Mouse (Mus musculus) monocyte, adult 5-6 weeks (primary cell): ENCODE measurements around the gene Zscan26. TPM values are rescaled to one million over a fixed set of nuclear protein-coding genes. Genes with fewer than 3 reads are reported as not detected.
"Not testable (repeated sequence)": the region's sequence is repeated elsewhere in the genome, so short reads cannot be mapped to it uniquely, and the experiment has no call there.

Source experiments
- ATAC-seq: fragments of 153-309, 156-312 bp; replicated peaks from 2 replicates; pipeline ENCODE4 v1.8.0; 2017; ENCODE audit warnings: mild to moderate bottlenecking; ENCODE audit not compliant: low TSS enrichment, insufficient number of reproducible peaks, severe bottlenecking, poor library complexity, low FRiP score
- total RNA-seq: library from RNA; stranded (forward); fragments of 200-1000, 200-491, 200-594 nt; gene quantifications from 3 replicates; pipeline ENCODE4 v1.2.3, GENCODE M21; 2017

Gene Zscan26
- total RNA-seq, 1 experiment from 2014 or later: 36.4 TPM

DNA sequence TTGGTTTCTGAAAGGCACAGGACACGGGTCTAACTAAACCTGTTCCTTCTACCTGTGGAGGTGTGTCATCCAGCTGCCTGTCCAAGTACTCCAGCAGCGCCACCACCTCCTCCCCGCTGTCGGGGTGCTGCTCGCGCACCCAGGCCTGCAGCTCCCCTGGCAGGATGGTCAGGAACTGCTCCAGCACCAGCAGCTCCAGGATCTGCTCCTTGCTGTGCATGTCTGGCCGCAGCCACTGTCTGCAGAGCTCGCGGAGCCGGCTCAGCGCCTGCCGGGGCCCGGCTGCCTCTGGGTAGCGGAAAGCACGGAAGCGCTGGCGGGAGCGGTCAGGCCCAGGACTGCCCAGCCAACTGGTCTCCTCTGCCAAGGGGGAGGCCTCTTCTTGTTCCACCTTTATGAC, 57.5 kb downstream of the Zscan26 start:
- ATAC-seq: not testable (repeated sequence)

DNA sequence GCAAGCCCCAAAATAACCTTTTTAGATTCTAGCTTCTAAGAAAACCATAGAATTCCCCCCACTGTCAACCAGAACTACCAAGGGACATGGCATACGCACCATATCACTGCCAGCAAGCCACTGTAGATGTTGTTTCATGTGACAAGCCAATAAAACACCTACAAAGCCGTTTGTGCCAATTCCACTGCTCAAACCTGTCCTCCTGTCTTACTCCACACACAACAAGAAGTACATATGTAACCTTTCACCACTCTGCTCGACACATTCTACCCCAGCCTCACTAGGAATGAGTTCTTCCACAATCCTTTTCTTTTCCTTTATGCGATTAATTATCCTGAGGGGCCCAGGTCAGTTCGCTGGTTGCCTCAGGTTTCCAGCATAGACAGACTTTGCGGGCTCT, 57.9 kb downstream of the Zscan26 start:
- ATAC-seq: no peak

DNA sequence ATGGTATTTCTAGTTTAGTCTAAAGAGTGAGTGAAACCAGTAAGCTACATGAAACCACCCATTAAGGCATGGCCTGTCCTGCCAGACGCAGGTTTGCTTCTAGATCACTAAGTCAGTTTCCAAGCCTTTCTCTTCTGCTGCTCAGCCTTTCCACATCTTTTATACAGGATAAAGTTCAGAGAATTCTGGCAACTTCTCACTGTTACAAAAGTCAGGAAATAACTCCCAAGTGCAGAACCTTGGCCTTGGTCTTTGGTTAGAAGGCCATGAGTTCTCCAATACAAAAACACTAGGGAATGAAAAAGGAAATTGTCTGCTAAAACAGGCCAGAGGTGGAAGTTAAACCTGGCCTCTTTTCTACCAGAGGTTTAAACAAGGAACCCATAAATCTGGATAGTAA, 58.3 kb downstream of the Zscan26 start:
- ATAC-seq: no peak

Other genes starting within 250 kb of the Zscan26 start
- gene Gpx5, start 161.0 kb downstream of the Zscan26 start, total RNA-seq: not detected in 3 replicates
- not detected in 3 replicates for gene Gpx6, start 141.6 kb downstream of the Zscan26 start, total RNA-seq
- gene Olfr1367, start 106.8 kb downstream of the Zscan26 start, total RNA-seq: not detected in 3 replicates
- 4.3 to 8.4 TPM (median 7.9 TPM) in 3 replicates for gene Zscan12, start 90.9 kb downstream of the Zscan26 start, total RNA-seq
- gene Zkscan3, start 51.0 kb downstream of the Zscan26 start, total RNA-seq: 32.1 to 66.2 TPM (median 42.5 TPM) in 3 replicates
- 1.1 TPM in 1 of 3 replicates, not detected in the others for gene Pgbd1, start 12.7 kb downstream of the Zscan26 start, total RNA-seq
- gene Nkapl, start 14.8 kb upstream of the Zscan26 start, total RNA-seq: 0.76 to 0.97 TPM in 2 of 3 replicates, not detected in the other
- gene Zkscan4, start 25.2 kb upstream of the Zscan26 start, total RNA-seq: 1.6 TPM in 1 of 3 replicates, not detected in the others
- gene Gm10065, start 25.7 kb upstream of the Zscan26 start, total RNA-seq: not detected in 3 replicates
- gene AK157302, start 41.5 kb upstream of the Zscan26 start, total RNA-seq: 0.29 to 0.67 TPM (median 0.64 TPM) in 3 replicates
- 2.5 to 3.8 TPM (median 2.7 TPM) in 3 replicates for gene Gm11273, start 47.7 kb upstream of the Zscan26 start, total RNA-seq
- 2.4 to 8.3 TPM (median 3.2 TPM) in 3 replicates for gene Zkscan8, start 77.4 kb upstream of the Zscan26 start, total RNA-seq
- gene Olfr1366, start 89.1 kb upstream of the Zscan26 start, total RNA-seq: not detected in 3 replicates
- not detected in 3 replicates for gene Olfr1535, start 106.2 kb upstream of the Zscan26 start, total RNA-seq
- gene Olfr1364, start 128.0 kb upstream of the Zscan26 start, total RNA-seq: not detected in 3 replicates
- gene Olfr1362, start 160.3 kb upstream of the Zscan26 start, total RNA-seq: not detected in 3 replicates
- not detected in 3 replicates for gene Olfr11, start 188.8 kb upstream of the Zscan26 start, total RNA-seq
- gene Olfr1361, start 209.7 kb upstream of the Zscan26 start, total RNA-seq: not detected in 3 replicates
- gene Olfr1360, start 223.7 kb upstream of the Zscan26 start, total RNA-seq: not detected in 3 replicates
- gene Olfr1359, start 244.4 kb upstream of the Zscan26 start, total RNA-seq: not detected in 3 replicates